Mouse (Mus musculus): ENCODE results near the gene Glt28d2. TPM values are rescaled to one million over a fixed set of nuclear protein-coding genes. Genes with fewer than 3 reads are reported as not detected.

Glt28d2 gene
- polyA plus RNA-seq, 1 experiment from 2014 or later, result 4.3 TPM

DNA sequence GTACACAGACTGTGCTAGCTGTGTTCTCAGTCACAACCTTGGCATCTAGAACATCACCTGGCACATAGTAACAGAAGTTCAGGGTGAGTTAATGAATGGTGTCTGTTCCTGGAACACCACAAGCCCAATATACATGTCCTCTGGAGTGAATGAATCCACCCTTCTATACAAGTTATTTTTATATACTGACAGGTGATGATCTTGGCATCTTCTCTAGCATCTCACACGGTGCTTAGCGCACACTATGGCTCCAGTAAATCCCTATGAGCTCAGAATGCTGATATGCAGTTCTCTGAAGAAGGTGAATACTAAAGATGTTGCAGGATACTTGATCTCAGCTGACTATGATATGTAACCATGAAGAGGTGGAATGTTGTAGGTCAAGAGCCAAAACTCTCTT, 24.4 kb downstream of the Glt28d2 start:
- no peak for TF ChIP-seq CTCF (IDR thresholded peaks at IDR 0.05)
- no peak for TF ChIP-seq EP300 (IDR thresholded peaks at IDR 0.05)
- Histone ChIP-seq H3K27me3 (replicated peaks; ENCODE audit: insufficient read depth, low read length) (no peaks in the 10 kb centered on the region), H3K36me3 (ENCODE audit: insufficient read depth, low read length) (no peaks in the 10 kb centered on the region), H3K9me3 (ENCODE audit: low read length) (no peaks in the 10 kb centered on the region), H3K4me3 (ENCODE audit: low read depth, low read length) (no peak overlapping the region), H3K4me2 (replicated peaks; ENCODE audit: low read depth, low read length) (no peak overlapping the region), H3K9ac (replicated peaks; ENCODE audit: low read depth) (no peak overlapping the region), H3K4me1 (ENCODE audit: insufficient read depth, low read depth, low read length) (no peaks in the 10 kb centered on the region), H3K27ac (ENCODE audit: low read length) (no peak overlapping the region)
- DNase-seq (ENCODE audit: low spot score), result no peak
- no peak for ATAC-seq
- 86% methylated on average over 2 of the region's 2 CpGs for WGBS

DNA sequence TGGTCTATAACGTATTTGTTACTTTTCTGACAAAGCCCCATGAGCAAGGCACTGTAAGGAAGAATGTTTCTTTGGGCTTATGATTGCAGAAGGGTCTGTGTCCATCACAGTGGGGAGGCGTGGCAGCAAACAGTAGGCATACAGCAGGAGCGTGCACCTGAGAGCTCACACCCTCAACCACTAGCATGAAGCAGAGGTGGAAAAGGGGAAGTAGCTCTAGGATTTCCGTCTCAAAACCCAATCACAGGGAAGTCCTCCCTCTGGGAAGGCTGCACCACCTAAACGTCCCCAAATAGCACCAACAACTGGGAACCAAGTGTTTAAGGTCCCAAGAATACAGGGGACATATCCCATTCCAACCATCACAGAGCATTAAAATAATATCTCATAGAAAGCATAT, 26.3 kb downstream of the Glt28d2 start:
- TF ChIP-seq CTCF (IDR thresholded peaks at IDR 0.05) (no peak), EP300 (IDR thresholded peaks at IDR 0.05) (no peak)
- DNase-seq (ENCODE audit: low spot score), result no peak

DNA sequence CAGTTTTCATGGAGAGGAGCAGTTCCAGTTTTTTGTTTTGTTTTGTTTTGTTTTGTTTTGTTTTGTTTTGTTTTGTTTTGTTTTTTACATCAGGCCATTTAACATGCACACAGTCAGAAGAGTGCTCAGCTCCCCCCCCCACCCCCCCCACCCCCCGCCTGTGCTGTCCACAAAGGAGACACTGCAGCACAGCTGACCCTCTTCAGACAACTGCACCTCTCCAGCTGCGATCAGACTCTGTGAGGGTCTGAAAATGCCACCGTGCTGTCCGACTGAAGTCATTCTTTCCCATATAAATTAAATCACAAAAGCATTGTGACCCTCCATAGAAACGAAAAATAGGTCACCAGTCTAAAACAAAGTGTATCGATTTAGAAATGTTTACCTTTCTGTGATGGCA, 28.0 kb downstream of the Glt28d2 start:
- WGBS, result 48% methylated on average over 6 of the region's 6 CpGs
- Histone ChIP-seq H3K27ac (ENCODE audit: low read length) (0 out of 2 replicates have a peak overlapping the region, but pooled peaks have one; percentile 34), H3K9me3 (ENCODE audit: low read length) (no peaks in the 10 kb centered on the region), H3K27me3 (replicated peaks; ENCODE audit: insufficient read depth, low read length) (no peaks in the 10 kb centered on the region), H3K4me3 (ENCODE audit: low read depth, low read length) (no peak overlapping the region), H3K36me3 (ENCODE audit: insufficient read depth, low read length) (no peaks in the 10 kb centered on the region), H3K4me1 (ENCODE audit: insufficient read depth, low read depth, low read length) (no peaks in the 10 kb centered on the region; the same call in 1 of the 2 replicates), H3K4me2 (replicated peaks; ENCODE audit: low read depth, low read length) (no peak overlapping the region), H3K9ac (replicated peaks; ENCODE audit: low read depth) (no peak overlapping the region)
- ATAC-seq (no peak), DNase-seq (ENCODE audit: low spot score) (no peak)
- no peak for TF ChIP-seq EP300 (IDR thresholded peaks at IDR 0.05)
- no peak for TF ChIP-seq CTCF (IDR thresholded peaks at IDR 0.05)

More for the DNA sequence above, 26.3 kb downstream of the Glt28d2 start:
- ATAC-seq, result no peak
- H3K9me3 ChIP-seq (ENCODE audit: low read length), result no peaks in the 10 kb centered on the region
- H3K4me3 ChIP-seq (ENCODE audit: low read depth, low read length), result no peak overlapping the region
- 69% methylated on average over 5 of the region's 5 CpGs for WGBS
- H3K4me1 ChIP-seq (ENCODE audit: insufficient read depth, low read depth, low read length), result no peaks in the 10 kb centered on the region; the same call in 1 of the 2 replicates
- H3K36me3 ChIP-seq (ENCODE audit: insufficient read depth, low read length), result no peaks in the 10 kb centered on the region
- no peak overlapping the region for H3K27ac ChIP-seq (ENCODE audit: low read length)
- H3K9ac ChIP-seq (replicated peaks; ENCODE audit: low read depth), result no peak overlapping the region
- no peak overlapping the region for H3K4me2 ChIP-seq (replicated peaks; ENCODE audit: low read depth, low read length)
- no peaks in the 10 kb centered on the region for H3K27me3 ChIP-seq (replicated peaks; ENCODE audit: insufficient read depth, low read length)

DNA sequence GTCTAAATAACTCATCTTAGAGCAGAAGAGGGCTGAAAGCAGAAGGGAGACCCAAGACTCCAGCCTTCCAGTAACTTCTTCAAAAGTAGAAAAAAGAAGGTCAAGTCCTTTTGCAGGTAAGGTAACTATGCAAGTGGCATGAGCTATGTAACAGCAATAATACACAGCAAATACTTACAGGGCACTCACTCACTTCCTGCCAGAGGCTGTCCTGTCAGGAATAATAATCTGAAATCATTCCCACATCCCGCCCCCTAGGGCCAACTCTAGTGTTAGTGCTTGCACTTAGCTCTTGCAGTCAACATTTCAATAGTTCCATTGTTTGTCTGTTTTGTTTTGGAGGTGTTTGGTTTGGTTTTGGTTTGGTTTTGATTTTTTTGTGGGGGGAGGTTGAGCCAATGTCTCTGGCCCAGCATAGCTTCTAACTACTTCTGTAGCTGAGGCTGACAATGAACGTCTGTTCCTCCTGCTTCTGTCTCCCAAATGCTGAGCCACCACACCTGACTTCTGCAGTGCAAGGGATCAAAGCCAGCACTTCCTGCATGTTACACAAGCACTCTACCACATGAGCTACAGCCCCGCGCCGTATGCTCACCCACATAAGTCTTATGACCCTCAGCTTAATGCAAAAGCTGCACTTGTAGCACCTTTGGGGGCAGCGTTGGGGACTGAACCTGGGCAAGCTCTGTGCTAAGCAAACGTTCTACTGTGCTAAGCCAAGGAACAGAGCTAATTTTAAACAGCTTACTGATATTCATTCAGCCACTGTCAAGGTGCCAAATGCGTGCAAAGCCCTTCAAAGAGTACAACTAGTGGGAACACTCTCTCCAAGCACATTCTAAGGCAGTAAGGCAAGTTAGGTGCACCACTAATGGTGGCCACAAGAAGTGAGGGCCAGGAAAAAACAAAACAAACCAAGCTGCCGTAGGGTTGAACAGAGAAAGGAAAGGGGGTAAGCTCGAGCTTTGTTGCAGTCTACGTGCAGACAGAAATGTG, 28.9 kb downstream of the Glt28d2 start:
- peak overlapping the region; percentile 34 for H3K27ac ChIP-seq (ENCODE audit: low read length)
- DNase-seq (ENCODE audit: low spot score), result peak; percentile 71
- WGBS, result 33% methylated on average over 11 of the region's 11 CpGs

DNA sequence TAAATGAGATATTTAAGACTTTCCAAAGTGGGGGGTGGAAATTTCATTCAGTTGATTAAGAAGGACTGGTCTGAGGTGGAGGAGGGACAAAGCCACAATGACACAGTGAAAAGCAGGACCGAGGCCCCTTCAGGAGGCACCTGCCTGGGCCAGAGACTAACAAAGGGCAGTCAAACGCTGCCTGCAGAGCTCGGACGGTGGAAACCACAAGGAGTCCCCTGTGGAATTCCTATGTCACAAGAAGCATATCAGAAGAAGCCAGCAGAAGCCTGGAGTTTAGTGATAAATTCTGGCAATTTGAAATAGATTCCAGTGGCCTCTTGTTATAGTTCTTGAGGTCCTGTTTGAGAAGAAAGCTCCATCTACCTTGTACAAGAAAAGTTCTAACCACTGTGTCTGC, 30.2 kb downstream of the Glt28d2 start:
- Histone ChIP-seq H3K36me3 (ENCODE audit: insufficient read depth, low read length) (no peaks in the 10 kb centered on the region), H3K27me3 (replicated peaks; ENCODE audit: insufficient read depth, low read length) (no peaks in the 10 kb centered on the region), H3K4me3 (ENCODE audit: low read depth, low read length) (no peak overlapping the region), H3K9ac (replicated peaks; ENCODE audit: low read depth) (no peak overlapping the region), H3K9me3 (ENCODE audit: low read length) (no peaks in the 10 kb centered on the region), H3K27ac (ENCODE audit: low read length) (no peak overlapping the region), H3K4me1 (ENCODE audit: insufficient read depth, low read depth, low read length) (no peaks in the 10 kb centered on the region; the same call in 1 of the 2 replicates), H3K4me2 (replicated peaks; ENCODE audit: low read depth, low read length) (no peak overlapping the region)
- no peak for TF ChIP-seq CTCF (IDR thresholded peaks at IDR 0.05)
- TF ChIP-seq EP300 (IDR thresholded peaks at IDR 0.05), result no peak
- ATAC-seq, result no peak
- WGBS, result 38% methylated on average over 4 of the region's 4 CpGs
- DNase-seq (ENCODE audit: low spot score), result no peak

More for the DNA sequence above, 28.9 kb downstream of the Glt28d2 start:
- Histone ChIP-seq H3K27me3 (replicated peaks; ENCODE audit: insufficient read depth, low read length) (no peaks in the 10 kb centered on the region), H3K4me2 (replicated peaks; ENCODE audit: low read depth, low read length) (0 out of 2 replicates have a peak overlapping the region, but pooled peaks have one; percentile 0), H3K9me3 (ENCODE audit: low read length) (no peaks in the 10 kb centered on the region), H3K9ac (replicated peaks; ENCODE audit: low read depth) (no peak overlapping the region), H3K4me1 (ENCODE audit: insufficient read depth, low read depth, low read length) (no peaks in the 10 kb centered on the region; the same call in 1 of the 2 replicates), H3K36me3 (ENCODE audit: insufficient read depth, low read length) (no peaks in the 10 kb centered on the region), H3K4me3 (ENCODE audit: low read depth, low read length) (no peak overlapping the region)
- TF ChIP-seq CTCF (IDR thresholded peaks at IDR 0.05) (peak; percentile 28), EP300 (IDR thresholded peaks at IDR 0.05) (peak; percentile 80)
- peak; percentile 84 for ATAC-seq

DNA sequence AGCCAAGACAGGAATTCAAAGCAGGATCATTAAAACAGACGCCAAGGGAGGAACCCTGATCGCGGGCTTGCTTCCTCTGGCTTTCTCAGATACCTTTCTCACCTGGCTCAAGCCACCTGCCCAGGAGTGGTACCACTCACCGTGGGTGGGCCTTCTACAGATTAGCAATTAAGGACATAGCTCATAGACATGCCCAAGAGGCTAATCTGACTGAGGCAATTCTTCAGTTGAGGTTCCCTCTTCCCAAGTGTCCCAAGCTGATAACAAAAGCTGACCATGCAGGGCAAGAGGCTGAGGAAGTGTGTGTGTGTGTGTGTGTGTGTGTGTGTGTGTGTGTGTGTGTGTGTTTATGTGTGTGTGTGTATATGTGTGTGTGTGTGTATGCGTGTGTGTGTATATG, 31.4 kb downstream of the Glt28d2 start:
- no peak for TF ChIP-seq CTCF (IDR thresholded peaks at IDR 0.05)
- TF ChIP-seq EP300 (IDR thresholded peaks at IDR 0.05), result no peak
- Histone ChIP-seq H3K36me3 (ENCODE audit: insufficient read depth, low read length) (no peaks in the 10 kb centered on the region), H3K4me3 (ENCODE audit: low read depth, low read length) (no peak overlapping the region), H3K27me3 (replicated peaks; ENCODE audit: insufficient read depth, low read length) (no peaks in the 10 kb centered on the region), H3K9me3 (ENCODE audit: low read length) (no peaks in the 10 kb centered on the region), H3K4me1 (ENCODE audit: insufficient read depth, low read depth, low read length) (no peaks in the 10 kb centered on the region; the same call in 1 of the 2 replicates), H3K27ac (ENCODE audit: low read length) (no peak overlapping the region), H3K4me2 (replicated peaks; ENCODE audit: low read depth, low read length) (no peak overlapping the region), H3K9ac (replicated peaks; ENCODE audit: low read depth) (no peak overlapping the region)
- no peak for ATAC-seq
- 86% methylated on average over 5 of the region's 5 CpGs for WGBS
- no peak for DNase-seq (ENCODE audit: low spot score)

All from lung, postnatal 0 days (tissue).